Mouse (Mus musculus): ENCODE measurements at regions not wholly inside any gene's neighbourhood (a gene's known extent, or its start where the extent isn't known, plus 50 kb on each side); places are given as distances from the start of the nearest gene placed in this dataset.

GRCm38 (mm10) chr1:23602710-23603291 lies 158.8 kb upstream of the B3gat2 start:
- 79% methylated on average over 4 of the region's 4 CpGs for WGBS
- H3K27ac ChIP-seq (ENCODE audit: poor library complexity, severe bottlenecking): no peak overlapping the region
- no peaks in the 10 kb centered on the region for H3K4me1 ChIP-seq (replicated peaks)
- peaks cover 2% of the 10 kb centered on the region; the same call in 1 of the 2 replicates for H3K9me3 ChIP-seq (replicated peaks)
- H3K9ac ChIP-seq: no peak overlapping the region
- no peaks in the 10 kb centered on the region for H3K27me3 ChIP-seq (replicated peaks)
- no peak overlapping the region for H3K4me3 ChIP-seq
- no peaks in the 10 kb centered on the region for H3K36me3 ChIP-seq
- ATAC-seq (ENCODE audit: insufficient number of reproducible peaks, low FRiP score): no peak
- no peak overlapping the region for H3K4me2 ChIP-seq

- 54% methylated on average over 4 of the region's 4 CpGs for WGBS
- no peak for ATAC-seq (ENCODE audit: insufficient number of reproducible peaks, low FRiP score)
- H3K4me3 ChIP-seq: no peak overlapping the region
- H3K4me2 ChIP-seq: no peak overlapping the region
- H3K36me3 ChIP-seq: no peaks in the 10 kb centered on the region
- H3K4me1 ChIP-seq (replicated peaks): no peaks in the 10 kb centered on the region
- H3K27me3 ChIP-seq (replicated peaks): no peaks in the 10 kb centered on the region
- H3K9me3 ChIP-seq (replicated peaks): peaks cover 8% of the 10 kb centered on the region; the same call in 1 of the 2 replicates
- H3K9ac ChIP-seq: no peak overlapping the region
- H3K27ac ChIP-seq (ENCODE audit: poor library complexity, severe bottlenecking): no peak overlapping the region
These were observed 132.2 kb upstream of the B3gat2 start for GRCm38 (mm10) chr1:23629366-23629765.

GRCm38 (mm10) chr1:23645093-23645492 lies 116.5 kb upstream of the B3gat2 start:
- ATAC-seq (ENCODE audit: insufficient number of reproducible peaks, low FRiP score): no peak
- Histone ChIP-seq H3K27ac (ENCODE audit: poor library complexity, severe bottlenecking) (no peak overlapping the region), H3K4me1 (replicated peaks) (no peaks in the 10 kb centered on the region), H3K4me2 (no peak overlapping the region), H3K36me3 (no peaks in the 10 kb centered on the region), H3K9ac (no peak overlapping the region), H3K27me3 (replicated peaks) (no peaks in the 10 kb centered on the region), H3K4me3 (no peak overlapping the region), H3K9me3 (replicated peaks) (no peaks in the 10 kb centered on the region)
- 78% methylated on average over 2 of the region's 2 CpGs for WGBS

GRCm38 (mm10) chr1:23648875-23649506 lies 112.6 kb upstream of the B3gat2 start:
- no peak overlapping the region for H3K9ac ChIP-seq
- no peaks in the 10 kb centered on the region for H3K27me3 ChIP-seq (replicated peaks)
- WGBS: 78% methylated on average over 7 of the region's 7 CpGs
- no peak overlapping the region for H3K27ac ChIP-seq (ENCODE audit: poor library complexity, severe bottlenecking)
- no peaks in the 10 kb centered on the region for H3K36me3 ChIP-seq
- H3K9me3 ChIP-seq (replicated peaks): no peaks in the 10 kb centered on the region
- no peaks in the 10 kb centered on the region for H3K4me1 ChIP-seq (replicated peaks)
- no peak overlapping the region for H3K4me3 ChIP-seq
- ATAC-seq (ENCODE audit: insufficient number of reproducible peaks, low FRiP score): no peak
- H3K4me2 ChIP-seq: no peak overlapping the region

GRCm38 (mm10) chr1:23649886-23650285 lies 111.7 kb upstream of the B3gat2 start:
- Histone ChIP-seq H3K9ac (no peak overlapping the region), H3K36me3 (no peaks in the 10 kb centered on the region), H3K4me1 (replicated peaks) (no peaks in the 10 kb centered on the region), H3K27ac (ENCODE audit: poor library complexity, severe bottlenecking) (no peak overlapping the region), H3K4me3 (no peak overlapping the region), H3K9me3 (replicated peaks) (no peaks in the 10 kb centered on the region), H3K27me3 (replicated peaks) (no peaks in the 10 kb centered on the region), H3K4me2 (no peak overlapping the region)
- 75% methylated on average over 4 of the region's 4 CpGs for WGBS
- no peak for ATAC-seq (ENCODE audit: insufficient number of reproducible peaks, low FRiP score)

GRCm38 (mm10) chr1:23653628-23654027 lies 107.9 kb upstream of the B3gat2 start:
- Histone ChIP-seq H3K27ac (ENCODE audit: poor library complexity, severe bottlenecking) (no peak overlapping the region), H3K36me3 (no peaks in the 10 kb centered on the region), H3K4me3 (no peak overlapping the region), H3K9ac (no peak overlapping the region), H3K4me1 (replicated peaks) (no peaks in the 10 kb centered on the region), H3K9me3 (replicated peaks) (no peaks in the 10 kb centered on the region), H3K27me3 (replicated peaks) (no peaks in the 10 kb centered on the region), H3K4me2 (no peak overlapping the region)
- WGBS: 81% methylated on average over 4 of the region's 4 CpGs
- ATAC-seq (ENCODE audit: insufficient number of reproducible peaks, low FRiP score): no peak

- H3K9me3 ChIP-seq (replicated peaks): no peaks in the 10 kb centered on the region
- no peak overlapping the region for H3K4me3 ChIP-seq
- no peaks in the 10 kb centered on the region for H3K27me3 ChIP-seq (replicated peaks)
- H3K9ac ChIP-seq: no peak overlapping the region
- H3K4me2 ChIP-seq: no peak overlapping the region
- 93% methylated on average over 1 of the region's 1 CpGs for WGBS
- H3K27ac ChIP-seq (ENCODE audit: poor library complexity, severe bottlenecking): no peak overlapping the region
- no peaks in the 10 kb centered on the region for H3K4me1 ChIP-seq (replicated peaks)
- no peaks in the 10 kb centered on the region for H3K36me3 ChIP-seq
- no peak for ATAC-seq (ENCODE audit: insufficient number of reproducible peaks, low FRiP score)
These were observed 105.8 kb upstream of the B3gat2 start for GRCm38 (mm10) chr1:23655768-23656167.

GRCm38 (mm10) chr1:23656302-23656701 lies 105.3 kb upstream of the B3gat2 start:
- ATAC-seq (ENCODE audit: insufficient number of reproducible peaks, low FRiP score): no peak
- no peaks in the 10 kb centered on the region for H3K9me3 ChIP-seq (replicated peaks)
- no peaks in the 10 kb centered on the region for H3K36me3 ChIP-seq
- H3K9ac ChIP-seq: no peak overlapping the region
- no peaks in the 10 kb centered on the region for H3K4me1 ChIP-seq (replicated peaks)
- 72% methylated on average over 12 of the region's 12 CpGs for WGBS
- no peak overlapping the region for H3K4me2 ChIP-seq
- H3K4me3 ChIP-seq: no peak overlapping the region
- H3K27ac ChIP-seq (ENCODE audit: poor library complexity, severe bottlenecking): no peak overlapping the region
- H3K27me3 ChIP-seq (replicated peaks): no peaks in the 10 kb centered on the region

- Histone ChIP-seq H3K9me3 (replicated peaks) (no peaks in the 10 kb centered on the region), H3K27ac (ENCODE audit: poor library complexity, severe bottlenecking) (no peak overlapping the region), H3K4me2 (no peak overlapping the region), H3K9ac (no peak overlapping the region), H3K4me3 (no peak overlapping the region), H3K4me1 (replicated peaks) (no peaks in the 10 kb centered on the region), H3K27me3 (replicated peaks) (no peaks in the 10 kb centered on the region), H3K36me3 (no peaks in the 10 kb centered on the region)
- 76% methylated on average over 8 of the region's 8 CpGs for WGBS
- ATAC-seq (ENCODE audit: insufficient number of reproducible peaks, low FRiP score): no peak
These were observed 104.8 kb upstream of the B3gat2 start for GRCm38 (mm10) chr1:23656718-23657117.

GRCm38 (mm10) chr1:23670514-23670913 lies 91.0 kb upstream of the B3gat2 start:
- Histone ChIP-seq H3K9me3 (replicated peaks) (no peaks in the 10 kb centered on the region), H3K4me1 (replicated peaks) (no peaks in the 10 kb centered on the region), H3K27me3 (replicated peaks) (no peaks in the 10 kb centered on the region), H3K36me3 (no peaks in the 10 kb centered on the region), H3K4me3 (no peak overlapping the region), H3K4me2 (no peak overlapping the region), H3K9ac (no peak overlapping the region), H3K27ac (ENCODE audit: poor library complexity, severe bottlenecking) (no peak overlapping the region)
- no peak for ATAC-seq (ENCODE audit: insufficient number of reproducible peaks, low FRiP score)
- WGBS: 79% methylated on average over 4 of the region's 4 CpGs

GRCm38 (mm10) chr1:23674357-23674756 lies 87.2 kb upstream of the B3gat2 start:
- peak; percentile 33; the same call in 1 of the 2 replicates for ATAC-seq (ENCODE audit: insufficient number of reproducible peaks, low FRiP score)
- H3K9ac ChIP-seq: no peak overlapping the region
- H3K4me1 ChIP-seq (replicated peaks): no peaks in the 10 kb centered on the region
- H3K27ac ChIP-seq (ENCODE audit: poor library complexity, severe bottlenecking): no peak overlapping the region
- H3K27me3 ChIP-seq (replicated peaks): no peaks in the 10 kb centered on the region
- H3K4me2 ChIP-seq: no peak overlapping the region
- no peak overlapping the region for H3K4me3 ChIP-seq
- H3K36me3 ChIP-seq: no peaks in the 10 kb centered on the region
- no peaks in the 10 kb centered on the region for H3K9me3 ChIP-seq (replicated peaks)
- 83% methylated on average over 6 of the region's 6 CpGs for WGBS

GRCm38 (mm10) chr1:23676301-23676700 lies 85.3 kb upstream of the B3gat2 start:
- H3K9ac ChIP-seq: no peak overlapping the region
- no peaks in the 10 kb centered on the region for H3K9me3 ChIP-seq (replicated peaks)
- no peak for ATAC-seq (ENCODE audit: insufficient number of reproducible peaks, low FRiP score)
- WGBS: 77% methylated on average over 2 of the region's 2 CpGs
- H3K4me1 ChIP-seq (replicated peaks): no peaks in the 10 kb centered on the region
- H3K36me3 ChIP-seq: no peaks in the 10 kb centered on the region
- H3K4me2 ChIP-seq: no peak overlapping the region
- H3K27ac ChIP-seq (ENCODE audit: poor library complexity, severe bottlenecking): no peak overlapping the region
- H3K27me3 ChIP-seq (replicated peaks): no peaks in the 10 kb centered on the region
- H3K4me3 ChIP-seq: no peak overlapping the region
